Mouse (Mus musculus) thymus, adult 2 months (tissue): ENCODE results near the gene Ddb2. TPM values are rescaled to one million over a fixed set of nuclear protein-coding genes. Genes with fewer than 3 reads are reported as not detected.

Experiments used
- DNase-seq: peaks from one replicate; pipeline ENCODE4 v3.0.0; 2021
- H3K27ac ChIP-seq: fragments of 200-500 bp; 2 replicates; pipeline ENCODE4 v1.5.1; 2012; ENCODE audit warnings: low read length, control low read depth; ENCODE audit not compliant: control insufficient read depth, insufficient read depth
- H3K27me3 ChIP-seq: fragments of 200-500 bp; 2 replicates; pipeline ENCODE4 v1.6.1; 2012; ENCODE audit warnings: mild to moderate bottlenecking, low read length, moderate library complexity, mixed read lengths; ENCODE audit not compliant: control insufficient read depth, insufficient read depth
- H3K36me3 ChIP-seq: fragments of 200-500 bp; 2 replicates; pipeline ENCODE4 v1.6.1; 2012; ENCODE audit warnings: mild to moderate bottlenecking, low read length, moderate library complexity; ENCODE audit not compliant: control insufficient read depth, insufficient read depth
- H3K4me1 ChIP-seq: fragments of 200-500 bp; replicated peaks from 2 replicates; pipeline ENCODE4 v1.6.1; 2012; ENCODE audit warnings: low read length; ENCODE audit not compliant: control insufficient read depth, insufficient read depth
- H3K4me3 ChIP-seq: fragments of 200-500 bp; 2 replicates; pipeline ENCODE4 v1.5.1; 2012; ENCODE audit warnings: mild to moderate bottlenecking, low read length, control low read depth, moderate library complexity; ENCODE audit not compliant: control insufficient read depth, insufficient read depth
- CTCF ChIP-seq: fragments of 200-500 bp; IDR thresholded peaks from 2 replicates; pipeline ENCODE4 v1.5.1; 2012; ENCODE audit warnings: mild to moderate bottlenecking, control low read depth, low read length, moderate library complexity, borderline replicate concordance; ENCODE audit not compliant: control insufficient read depth, poor library complexity, insufficient read depth; ENCODE audit errors: extremely low read depth
- POLR2A ChIP-seq: fragments of 200-500 bp; IDR thresholded peaks from 2 replicates; pipeline ENCODE4 v1.6.1; 2012; ENCODE audit warnings: mild to moderate bottlenecking, low read length, control low read depth, moderate library complexity; ENCODE audit not compliant: control insufficient read depth, poor library complexity, insufficient read depth; ENCODE audit errors: extremely low read depth
- WGBS: fragments of 180-500 bp; shearing (Covaris S2); methylation state at CpG from one replicate; pipeline ENCODE4 v1.1.7; 2018; 5-methylcytosine and 5-hydroxymethylcytosine counted together
- polyA plus RNA-seq: library from polyadenylated mRNA; depleted of rRNA; stranded (reverse); fragments of >200 nt; gene quantifications from 2 replicates; pipeline ENCODE4 v1.2.3, GENCODE M21; 2012

Ddb2 gene
- polyA plus RNA-seq, 1 experiment, result 65.7 TPM

GRCm38 (mm10) chr2:91194624-91195332 lies 42.0 kb downstream of the Ddb2 start:
- H3K36me3 ChIP-seq, result no peaks in the 10 kb centered on the region
- TF ChIP-seq POLR2A (no peak), CTCF (peak; percentile 75)
- H3K27me3 ChIP-seq, result no peaks in the 10 kb centered on the region; the same call in 1 of the 2 replicates
- peak; percentile 66 for DNase-seq
- H3K4me3 ChIP-seq, result peak overlapping the region; percentile 7; the same call in 1 of the 2 replicates
- 9% methylated on average over 27 of the region's 27 CpGs for WGBS
- H3K27ac ChIP-seq, result no peak overlapping the region
- peaks cover 5% of the 10 kb centered on the region; the same call in 1 of the 2 replicates for H3K4me1 ChIP-seq

- 94% methylated on average over 16 of the region's 16 CpGs for WGBS
- H3K27ac ChIP-seq, result no peak overlapping the region
- H3K4me3 ChIP-seq, result no peak overlapping the region
- no peak for TF ChIP-seq CTCF
- TF ChIP-seq POLR2A, result no peak
- DNase-seq, result no peak
- no peaks in the 10 kb centered on the region for H3K36me3 ChIP-seq
- no peaks in the 10 kb centered on the region; the same call in 1 of the 2 replicates for H3K27me3 ChIP-seq
- peaks cover 10% of the 10 kb centered on the region for H3K4me1 ChIP-seq
Measured at GRCm38 (mm10) chr2:91190501-91190900, 46.3 kb downstream of the Ddb2 start.

GRCm38 (mm10) chr2:91187431-91187830 lies 49.4 kb downstream of the Ddb2 start:
- Histone ChIP-seq H3K27ac (no peak overlapping the region), H3K27me3 (no peaks in the 10 kb centered on the region), H3K4me3 (no peak overlapping the region), H3K4me1 (peaks cover 15% of the 10 kb centered on the region), H3K36me3 (no peaks in the 10 kb centered on the region)
- 49% methylated on average over 4 of the region's 4 CpGs for WGBS
- no peak for TF ChIP-seq CTCF
- no peak for TF ChIP-seq POLR2A
- no peak for DNase-seq

- Histone ChIP-seq H3K27me3 (no peaks in the 10 kb centered on the region), H3K4me3 (no peak overlapping the region), H3K4me1 (peaks cover 19% of the 10 kb centered on the region), H3K36me3 (no peaks in the 10 kb centered on the region), H3K27ac (no peak overlapping the region)
- DNase-seq, result no peak
- 76% methylated on average over 1 of the region's 1 CpGs for WGBS
- TF ChIP-seq CTCF (no peak), POLR2A (no peak)
Measured at GRCm38 (mm10) chr2:91186208-91186607, 50.6 kb downstream of the Ddb2 start.

GRCm38 (mm10) chr2:91183711-91184405 lies 52.9 kb downstream of the Ddb2 start, which contains the start of gene Madd:
Gene Madd, minus strand, starts transcription at chr2:91183837.
- Histone ChIP-seq H3K27me3 (no peaks in the 10 kb centered on the region), H3K4me3 (peak within 1 kb of the TSS; percentile 87), H3K4me1 (peaks cover 19% of the 10 kb centered on the region), H3K36me3 (no peaks in the 10 kb centered on the region), H3K27ac (peak within 1 kb of the TSS; percentile 86)
- TF ChIP-seq POLR2A (no peak; the same call in 1 of the 2 replicates), CTCF (no peak)
- DNase-seq, result peak; percentile 77
- WGBS, result 22% methylated on average over 15 of the region's 15 CpGs

- TF ChIP-seq CTCF, result no peak
- no peak for TF ChIP-seq POLR2A
- H3K4me1 ChIP-seq, result peaks cover 19% of the 10 kb centered on the region
- no peaks in the 10 kb centered on the region for H3K27me3 ChIP-seq
- peak overlapping the region; percentile 86 for H3K27ac ChIP-seq
- WGBS, result 0% methylated on average over 9 of the region's 9 CpGs
- H3K36me3 ChIP-seq, result peaks cover 4% of the 10 kb centered on the region
- peak; percentile 99 for DNase-seq
- H3K4me3 ChIP-seq, result peak overlapping the region; percentile 87
Measured at GRCm38 (mm10) chr2:91183148-91183513, 53.7 kb downstream of the Ddb2 start.
